Mouse (Mus musculus) T-cell, adult 66 days (primary cell): ENCODE measurements around the gene Mapk13. TPM values are rescaled to one million over a fixed set of nuclear protein-coding genes. Genes with fewer than 3 reads are reported as not detected.

ENCODE experiments used
- total RNA-seq, 2 experiments: library from RNA; stranded (reverse); gene quantifications; 3 replicates in 1 of 2; 4 replicates in 1 of 2; pipeline ENCODE4 v1.2.4; 2023

The Mapk13 gene
- total RNA-seq: 1 to 10 TPM; 1.6 to 2.3 TPM

GRCm38 (mm10) chr17:28769121-28769874 lies at the start of gene Mapk13:
Mapk13 (plus strand) TSS chr17:28769297.

GRCm38 (mm10) chr17:28725783-28726182 lies 43.3 kb upstream of the Mapk13 start, which contains the start of gene AC170998.1:
AC170998.1 (plus strand) TSS chr17:28726083.

DNA sequence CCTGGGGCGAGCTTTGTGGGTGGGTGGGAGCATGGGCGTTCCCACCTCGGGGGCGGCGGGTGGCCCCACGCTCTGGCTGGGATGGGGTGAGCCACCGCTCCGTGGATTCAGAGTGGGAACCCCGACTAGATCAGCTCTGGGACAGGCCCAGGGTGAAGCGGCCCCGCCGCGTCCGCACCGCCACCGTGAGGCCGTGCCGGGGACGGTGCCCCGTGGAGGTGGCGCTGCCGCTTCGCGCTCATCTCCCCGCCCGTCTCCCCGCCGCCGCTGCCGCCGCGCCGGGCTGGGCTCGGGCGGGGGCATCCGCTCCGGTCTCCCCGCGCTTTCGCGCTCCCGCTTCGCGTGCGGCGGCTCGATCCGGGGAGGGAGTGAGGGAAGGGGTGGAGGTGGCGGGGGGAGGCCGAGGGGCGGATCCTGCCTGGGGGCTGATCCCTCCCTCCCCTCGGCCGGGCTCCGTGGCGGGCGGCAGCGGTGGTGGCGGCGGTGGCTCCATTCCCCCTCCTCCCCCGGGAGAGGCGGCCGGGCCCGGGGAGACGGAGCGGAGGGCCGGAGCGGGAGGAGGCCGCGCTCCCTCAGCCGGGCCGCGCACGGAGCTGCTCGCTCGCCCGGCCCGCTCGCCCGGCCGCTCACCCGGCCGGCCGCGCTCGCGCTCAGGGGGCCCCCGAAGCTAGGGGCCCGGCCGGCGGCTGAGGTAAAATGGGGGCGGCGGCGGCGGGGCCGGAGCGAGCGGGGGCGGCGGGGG lies 31.7 kb downstream of the Mapk13 start, which contains the start of gene Brpf3:
Brpf3 (plus strand) TSS at position 420 of the 742 bp plus-strand sequence.

Other genes starting within 250 kb of the Mapk13 start
- under 1 TPM in 1 of 2 experiments, not detected in 1; 0.58 TPM for gene Armc12, start 238.5 kb upstream of the Mapk13 start, total RNA-seq
- gene Clpsl2, start 219.9 kb upstream of the Mapk13 start, total RNA-seq: not detected
- gene Clps, start 208.5 kb upstream of the Mapk13 start, total RNA-seq: not detected
- gene Lhfpl5, start 193.7 kb upstream of the Mapk13 start, total RNA-seq: not detected
- 100 to 1,000 TPM; 341 to 367 TPM for gene Srpk1, start 146.6 kb upstream of the Mapk13 start, total RNA-seq
- 1 to 10 TPM in 1 of 2 experiments, under 1 TPM in 1; 0.56 to 2.4 TPM for gene Slc26a8, start 79.1 kb upstream of the Mapk13 start, total RNA-seq
- gene Mapk14, start 78.0 kb upstream of the Mapk13 start, total RNA-seq: 100 to 1,000 TPM; 109 to 117 TPM
- gene AC170998.1, start 43.2 kb upstream of the Mapk13 start, total RNA-seq: 10 to 100 TPM; 12.6 to 14.1 TPM
- gene Brpf3, start 31.8 kb downstream of the Mapk13 start, total RNA-seq: 10 to 100 TPM; 49.1 to 51.3 TPM
- gene Pnpla1, start 89.1 kb downstream of the Mapk13 start, total RNA-seq: not detected
- 1 to 10 TPM in 1 of 2 experiments, under 1 TPM in 1; 0.84 to 1.8 TPM for gene 4930539E08Rik, start 146.0 kb downstream of the Mapk13 start, total RNA-seq
- not detected for gene Pxt1, start 174.5 kb downstream of the Mapk13 start, total RNA-seq
- 10 to 100 TPM; 53.2 to 66.8 TPM for gene Kctd20, start 182.7 kb downstream of the Mapk13 start, total RNA-seq
- 100 to 1,000 TPM; 488 to 500 TPM for gene Stk38, start 238.7 kb downstream of the Mapk13 start, total RNA-seq